Mouse (Mus musculus) stomach, embryonic 16.5 days (tissue): ENCODE results near the gene Tnfrsf21. TPM values are rescaled to one million over a fixed set of nuclear protein-coding genes. Genes with fewer than 3 reads are reported as not detected.

ENCODE experiments used
- ATAC-seq: fragments of 200-750 bp; cut with Nextera tagmentation; 2 replicates; pipeline ENCODE4 v1.8.0; 2017; ENCODE audit warnings: moderate number of reproducible peaks, moderate TSS enrichment; ENCODE audit not compliant: insufficient read depth, low FRiP score
- H3K27ac ChIP-seq: fragments of 300-500 bp; sonication (generic); 2 replicates; pipeline ENCODE4 v1.5.1; 2014; ENCODE audit warnings: low read length
- H3K27me3 ChIP-seq: fragments of 300-500 bp; sonication (generic); 2 replicates; pipeline ENCODE4 v1.6.1; 2014; ENCODE audit warnings: low read length, control low read depth, mixed read lengths; ENCODE audit not compliant: control insufficient read depth, insufficient read depth
- H3K36me3 ChIP-seq: fragments of 300-500 bp; sonication (generic); 2 replicates; pipeline ENCODE4 v1.6.1; 2014; ENCODE audit warnings: low read length; ENCODE audit not compliant: control insufficient read depth, insufficient read depth
- H3K4me1 ChIP-seq: fragments of 300-500 bp; sonication (generic); 2 replicates; pipeline ENCODE4 v1.6.1; 2014; ENCODE audit warnings: low read length, control low read depth, mixed read lengths; ENCODE audit not compliant: control insufficient read depth, insufficient read depth
- H3K4me2 ChIP-seq: fragments of 300-500 bp; sonication (generic); 2 replicates; pipeline ENCODE4 v1.6.1; 2014; ENCODE audit warnings: low read depth, low read length, mixed read lengths
- H3K4me3 ChIP-seq: fragments of 300-500 bp; sonication (generic); replicated peaks from 2 replicates; pipeline ENCODE4 v1.5.1; 2014; ENCODE audit warnings: mild to moderate bottlenecking, low read length
- H3K9ac ChIP-seq: fragments of 300-500 bp; sonication (generic); 2 replicates; pipeline ENCODE4 v1.6.1; 2014; ENCODE audit warnings: low read length
- H3K9me3 ChIP-seq: fragments of 300-500 bp; sonication (generic); replicated peaks from 2 replicates; pipeline ENCODE4 v1.6.1; 2016; ENCODE audit warnings: low read length, control low read depth; ENCODE audit not compliant: control insufficient read depth
- WGBS: fragments of 180-500 bp; shearing (Covaris S2); extraction: QIAGEN DNeasy Blood & Tissue Kit; methylation state at CpG from one replicate; pipeline ENCODE4 v1.1.7; 2014; 5-methylcytosine and 5-hydroxymethylcytosine counted together
- polyA plus RNA-seq: library from polyadenylated mRNA; unstranded; fragments of >200 nt; fragmentation: Nextera tagmentation; extraction: Ambion mirVana; gene quantifications from 2 replicates; pipeline ENCODE4 v1.2.1, GENCODE M21; 2015

Tnfrsf21 gene
- 33.9 and 38.8 TPM in 2 replicates for polyA plus RNA-seq

GRCm38 (mm10) chr17:43016371-43017331, at the start of gene Tnfrsf21:
Gene Tnfrsf21, plus strand, starts transcription at chr17:43016555.
- Histone ChIP-seq H3K9me3 (no peaks in the 10 kb centered on the region), H3K27me3 (no peaks in the 10 kb centered on the region), H3K4me1 (peaks cover 5% of the 10 kb centered on the region; the same call in 1 of the 2 replicates), H3K4me3 (peak within 1 kb of the TSS; percentile 81), H3K4me2 (peak within 1 kb of the TSS; percentile 76), H3K9ac (peak within 1 kb of the TSS; percentile 89), H3K36me3 (no peaks in the 10 kb centered on the region), H3K27ac (peak within 1 kb of the TSS; percentile 82)
- under 1% methylated on average over 80 of the region's 80 CpGs for WGBS
- peak; percentile 95 for ATAC-seq

GRCm38 (mm10) chr17:42968174-42968573, 48.2 kb upstream of the Tnfrsf21 start:
- no peak overlapping the region for H3K9ac ChIP-seq
- no peak overlapping the region for H3K4me2 ChIP-seq
- no peak overlapping the region for H3K4me3 ChIP-seq
- H3K27ac ChIP-seq: no peak overlapping the region
- H3K9me3 ChIP-seq: no peaks in the 10 kb centered on the region
- H3K4me1 ChIP-seq: no peaks in the 10 kb centered on the region
- no peak for ATAC-seq
- H3K36me3 ChIP-seq: no peaks in the 10 kb centered on the region
- H3K27me3 ChIP-seq: no peaks in the 10 kb centered on the region
- WGBS: 77% methylated on average over 2 of the region's 2 CpGs

GRCm38 (mm10) chr17:42975312-42975996, 40.9 kb upstream of the Tnfrsf21 start:
- Histone ChIP-seq H3K4me2 (no peak overlapping the region), H3K9ac (0 out of 2 replicates have a peak overlapping the region, but pooled peaks have one; percentile 18), H3K27me3 (no peaks in the 10 kb centered on the region), H3K4me1 (peaks cover 5% of the 10 kb centered on the region; the same call in 1 of the 2 replicates), H3K36me3 (no peaks in the 10 kb centered on the region), H3K9me3 (no peaks in the 10 kb centered on the region), H3K27ac (no peak overlapping the region; the same call in 1 of the 2 replicates), H3K4me3 (no peak overlapping the region)
- ATAC-seq: peak; percentile 62
- 46% methylated on average over 18 of the region's 18 CpGs for WGBS

GRCm38 (mm10) chr17:42977766-42978165, 38.6 kb upstream of the Tnfrsf21 start:
- no peaks in the 10 kb centered on the region for H3K9me3 ChIP-seq
- H3K27me3 ChIP-seq: no peaks in the 10 kb centered on the region
- H3K4me2 ChIP-seq: no peak overlapping the region
- no peak overlapping the region for H3K27ac ChIP-seq
- WGBS: 64% methylated on average over 7 of the region's 7 CpGs
- H3K4me3 ChIP-seq: no peak overlapping the region
- peaks cover 5% of the 10 kb centered on the region; the same call in 1 of the 2 replicates for H3K4me1 ChIP-seq
- H3K9ac ChIP-seq: no peak overlapping the region
- ATAC-seq: no peak
- no peaks in the 10 kb centered on the region for H3K36me3 ChIP-seq

GRCm38 (mm10) chr17:42978345-42978744, 38.0 kb upstream of the Tnfrsf21 start:
- Histone ChIP-seq H3K27me3 (no peaks in the 10 kb centered on the region), H3K4me1 (peaks cover 5% of the 10 kb centered on the region; the same call in 1 of the 2 replicates), H3K4me2 (no peak overlapping the region), H3K4me3 (no peak overlapping the region), H3K36me3 (no peaks in the 10 kb centered on the region), H3K27ac (no peak overlapping the region), H3K9ac (no peak overlapping the region), H3K9me3 (no peaks in the 10 kb centered on the region)
- WGBS: 75% methylated on average over 4 of the region's 4 CpGs
- ATAC-seq: no peak

GRCm38 (mm10) chr17:42981806-42982205, 34.5 kb upstream of the Tnfrsf21 start:
- Histone ChIP-seq H3K27ac (peak overlapping the region; percentile 50), H3K4me3 (no peak overlapping the region), H3K9ac (no peak overlapping the region), H3K27me3 (no peaks in the 10 kb centered on the region), H3K4me1 (no peaks in the 10 kb centered on the region), H3K36me3 (no peaks in the 10 kb centered on the region), H3K4me2 (no peak overlapping the region), H3K9me3 (no peaks in the 10 kb centered on the region)
- ATAC-seq: peak; percentile 84; the same call in 1 of the 2 replicates
- 64% methylated on average over 3 of the region's 3 CpGs for WGBS

GRCm38 (mm10) chr17:42982568-42982967, 33.8 kb upstream of the Tnfrsf21 start:
- H3K9ac ChIP-seq: no peak overlapping the region
- WGBS: 61% methylated on average over 4 of the region's 4 CpGs
- no peak overlapping the region for H3K27ac ChIP-seq
- H3K4me1 ChIP-seq: no peaks in the 10 kb centered on the region
- no peaks in the 10 kb centered on the region for H3K9me3 ChIP-seq
- no peaks in the 10 kb centered on the region for H3K27me3 ChIP-seq
- no peak for ATAC-seq
- H3K4me2 ChIP-seq: no peak overlapping the region
- no peak overlapping the region for H3K4me3 ChIP-seq
- H3K36me3 ChIP-seq: no peaks in the 10 kb centered on the region

- WGBS: 39% methylated on average over 9 of the region's 9 CpGs
- ATAC-seq: no peak
- H3K27ac ChIP-seq: no peak overlapping the region
- H3K4me1 ChIP-seq: no peaks in the 10 kb centered on the region
- no peaks in the 10 kb centered on the region for H3K27me3 ChIP-seq
- H3K36me3 ChIP-seq: no peaks in the 10 kb centered on the region
- no peaks in the 10 kb centered on the region for H3K9me3 ChIP-seq
- no peak overlapping the region for H3K4me2 ChIP-seq
- no peak overlapping the region for H3K9ac ChIP-seq
- H3K4me3 ChIP-seq: no peak overlapping the region
Observed at GRCm38 (mm10) chr17:42985837-42986589, 30.3 kb upstream of the Tnfrsf21 start.
